Mouse (Mus musculus): Measurements from ENCODE around the gene Tesk2. TPM values are rescaled to one million over a fixed set of nuclear protein-coding genes. Genes with fewer than 3 reads are reported as not detected.

The Tesk2 gene
- total and polyA plus RNA-seq, 3 experiments: 3.5 to 7.0 (median 5.8) TPM

GRCm38 (mm10) chr4:116819968-116820901 is 99.5 kb downstream of the Tesk2 start:
- DNase-seq (ENCODE audit: extremely low read depth): no peak
- dilution Hi-C loops (cut with MboI; ENCODE audit: extremely low pct_ligation_motif_present, extremely low pct_unique_long_range_greater_than_20kb, low sequenced_read_pairs): no loop called here
- no peak for TF ChIP-seq MAFK (IDR thresholded peaks at IDR 0.05; ENCODE audit: insufficient replicate concordance, low read length)
- TF ChIP-seq EP300 (IDR thresholded peaks at IDR 0.05; ENCODE audit: low read length): no peak
- no peak for TF ChIP-seq MXI1 (IDR thresholded peaks at IDR 0.05; ENCODE audit: low read depth, low read length)
- no peak for TF ChIP-seq ELF1 (IDR thresholded peaks at IDR 0.05; ENCODE audit: low read depth, low read length)
- no peak for TF ChIP-seq MYC (IDR thresholded peaks at IDR 0.05; ENCODE audit: low read depth, low read length)
- no peak for TF ChIP-seq MEF2A (IDR thresholded peaks at IDR 0.05; ENCODE audit: borderline replicate concordance, low read depth, low read length)
- TF ChIP-seq BHLHE40 (IDR thresholded peaks at IDR 0.05; ENCODE audit: low read depth, low read length): no peak
- no peak for TF ChIP-seq USF2 (conservative IDR thresholded peaks at IDR 0.05; ENCODE audit: low read depth, low read length)
- no peak for TF ChIP-seq SIN3A (IDR thresholded peaks at IDR 0.05; ENCODE audit: low read length)
- no peak for TF ChIP-seq NELFE (IDR thresholded peaks at IDR 0.05; ENCODE audit: low read depth, low read length)
- no peak for TF ChIP-seq JUND (conservative IDR thresholded peaks at IDR 0.05; ENCODE audit: low read depth, low read length)
- no peak for TF ChIP-seq TBP (conservative IDR thresholded peaks at IDR 0.05; ENCODE audit: low read depth, low read length)
- no peak overlapping the region for H3K27ac ChIP-seq (ENCODE audit: insufficient read depth, low read depth)
- no peaks in the 10 kb centered on the region for H3K27me3 ChIP-seq (replicated peaks)
- in situ Hi-C loops (cut with MboI; ENCODE audit: low pct_ligation_motif_present, low pct_unique_long_range_greater_than_20kb, low sequenced_read_pairs): loop anchor here (5.0 to 25.0 kb wide), 3 partner anchors 172 to 658 kb away; partner anchors contain the start of genes 1700042G07Rik, Gm49337, Lurap1 and Tspan1
- no peak overlapping the region for H3K4me2 ChIP-seq (ENCODE audit: insufficient read depth, low read depth, poor library complexity, severe bottlenecking)
- no peaks in the 10 kb centered on the region for H3K9me3 ChIP-seq (replicated peaks; ENCODE audit: low read length)
- peaks cover 4 to 12% of the 10 kb centered on the region in 2 experiments for H3K4me1 ChIP-seq (ENCODE audit: control insufficient read depth in 1 of 2, insufficient read depth in 2 of 2)
- H3K4me3 ChIP-seq (replicated peaks in 1 of 3; ENCODE audit: low read depth in 2 of 3, low read length in 2 of 3, poor library complexity in 1 of 3): no peak overlapping the region
- H3K36me3 ChIP-seq (replicated peaks in 1 of 2; ENCODE audit: control insufficient read depth in 1 of 2, insufficient read depth in 1 of 2, low read length in 1 of 2): peaks cover 13 to 52% of the 10 kb centered on the region in 2 experiments
- no peak overlapping the region for H3K9ac ChIP-seq (ENCODE audit: insufficient read depth, low read depth)
- H3K79me2 ChIP-seq (replicated peaks; ENCODE audit: control insufficient read depth, extremely low read depth, insufficient read depth, poor library complexity, severe bottlenecking): no peaks in the 10 kb centered on the region

GRCm38 (mm10) chr4:116820902-116821693 is 100.3 kb downstream of the Tesk2 start:
- peaks cover 4 to 18% of the 10 kb centered on the region in 2 experiments for H3K4me1 ChIP-seq (ENCODE audit: control insufficient read depth in 1 of 2, insufficient read depth in 2 of 2)
- dilution Hi-C loops (cut with MboI; ENCODE audit: extremely low pct_ligation_motif_present, extremely low pct_unique_long_range_greater_than_20kb, low sequenced_read_pairs) (no loop called here), in situ Hi-C loops (cut with MboI; ENCODE audit: low pct_ligation_motif_present, low pct_unique_long_range_greater_than_20kb, low sequenced_read_pairs) (loop anchor here (5.0 to 25.0 kb wide), 3 partner anchors 171 to 659 kb away; partner anchors contain the start of genes 1700042G07Rik, Gm49337, Lurap1 and Tspan1)
- no peak overlapping the region for H3K9ac ChIP-seq (ENCODE audit: insufficient read depth, low read depth)
- H3K4me2 ChIP-seq (ENCODE audit: insufficient read depth, low read depth, poor library complexity, severe bottlenecking): peak overlapping the region; percentile 8; the same call in 1 of the 2 replicates
- H3K27me3 ChIP-seq (replicated peaks): no peaks in the 10 kb centered on the region
- H3K27ac ChIP-seq (ENCODE audit: insufficient read depth, low read depth): no peak overlapping the region
- peaks cover 13 to 44% of the 10 kb centered on the region in 2 experiments for H3K36me3 ChIP-seq (replicated peaks in 1 of 2; ENCODE audit: control insufficient read depth in 1 of 2, insufficient read depth in 1 of 2, low read length in 1 of 2)
- peak; percentile 33 for DNase-seq (ENCODE audit: extremely low read depth)
- peak overlapping the region in 2 of 3 experiments; percentile 23 to 39 for H3K4me3 ChIP-seq (replicated peaks in 1 of 3; ENCODE audit: low read depth in 2 of 3, low read length in 2 of 3, poor library complexity in 1 of 3)
- no peaks in the 10 kb centered on the region for H3K9me3 ChIP-seq (replicated peaks; ENCODE audit: low read length)
- no peaks in the 10 kb centered on the region for H3K79me2 ChIP-seq (replicated peaks; ENCODE audit: control insufficient read depth, extremely low read depth, insufficient read depth, poor library complexity, severe bottlenecking)
- TF ChIP-seq MYC (IDR thresholded peaks at IDR 0.05; ENCODE audit: low read depth, low read length): peak; percentile 47; the same call in 1 of the 2 replicates
- no peak for TF ChIP-seq RCOR1 (conservative IDR thresholded peaks at IDR 0.05; ENCODE audit: low read depth, low read length)
- no peak for TF ChIP-seq USF1 (IDR thresholded peaks at IDR 0.05; ENCODE audit: low read depth, low read length)
- no peak for TF ChIP-seq CTCF (conservative IDR thresholded peaks at IDR 0.05 in 1 of 2, IDR thresholded peaks at IDR 0.05 in 1 of 2; ENCODE audit: low read depth in 2 of 2, low read length in 2 of 2)
- TF ChIP-seq ZMIZ1 (IDR thresholded peaks at IDR 0.05; ENCODE audit: low read depth, low read length): no peak; the same call in 1 of the 2 replicates
- no peak for TF ChIP-seq SMC3 (IDR thresholded peaks at IDR 0.05; ENCODE audit: low read depth, low read length)
- TF ChIP-seq E2F4 (IDR thresholded peaks at IDR 0.05; ENCODE audit: insufficient replicate concordance, low read depth, low read length): no peak
- TF ChIP-seq CHD2 (IDR thresholded peaks at IDR 0.05; ENCODE audit: low read length): no peak
- TF ChIP-seq NELFE (IDR thresholded peaks at IDR 0.05; ENCODE audit: low read depth, low read length): 0 out of 2 replicates have a peak, but pooled peaks have one; percentile 40
- no peak for TF ChIP-seq BHLHE40 (IDR thresholded peaks at IDR 0.05; ENCODE audit: low read depth, low read length)
- no peak for TF ChIP-seq TCF12 (IDR thresholded peaks at IDR 0.05; ENCODE audit: low read depth, low read length)
- no peak for TF ChIP-seq EP300 (IDR thresholded peaks at IDR 0.05; ENCODE audit: low read length)
- TF ChIP-seq POLR2A (IDR thresholded peaks at IDR 0.05; ENCODE audit: low read depth, low read length): peak; percentile 57
- no peak for TF ChIP-seq ZC3H11A (IDR thresholded peaks at IDR 0.05; ENCODE audit: low read depth, low read length)
- TF ChIP-seq MEF2A (IDR thresholded peaks at IDR 0.05; ENCODE audit: borderline replicate concordance, low read depth, low read length): no peak
- no peak for TF ChIP-seq KAT2A (IDR thresholded peaks at IDR 0.05; ENCODE audit: insufficient replicate concordance, low read length)
- 0 out of 2 replicates have a peak, but pooled peaks have one; percentile 23 for TF ChIP-seq TBP (conservative IDR thresholded peaks at IDR 0.05; ENCODE audit: low read depth, low read length)
- no peak for TF ChIP-seq HCFC1 (IDR thresholded peaks at IDR 0.05; ENCODE audit: low read depth, low read length)
- TF ChIP-seq MAFK (IDR thresholded peaks at IDR 0.05; ENCODE audit: insufficient replicate concordance, low read length): no peak
- TF ChIP-seq SIN3A (IDR thresholded peaks at IDR 0.05; ENCODE audit: low read length): 0 out of 2 replicates have a peak, but pooled peaks have one; percentile 26
- no peak for TF ChIP-seq CHD1 (IDR thresholded peaks at IDR 0.05; ENCODE audit: low read depth, low read length)
- TF ChIP-seq ETS1 (conservative IDR thresholded peaks at IDR 0.05; ENCODE audit: low read depth, low read length): no peak
- TF ChIP-seq RAD21 (IDR thresholded peaks at IDR 0.05; ENCODE audit: low read depth, low read length): no peak
